Mouse (Mus musculus) lung, adult 2 months (tissue): ENCODE results near the gene Fam168a.

ENCODE experiments used
- CTCF ChIP-seq: fragments of 200-500 bp; IDR thresholded peaks from 2 replicates; pipeline ENCODE4 v1.5.1; 2011; ENCODE audit warnings: mild to moderate bottlenecking, low read length, control low read depth; ENCODE audit not compliant: insufficient read depth
- POLR2A ChIP-seq: fragments of 200-500 bp; IDR thresholded peaks from 2 replicates; pipeline ENCODE4 v1.6.1; 2011; ENCODE audit warnings: low read depth, mild to moderate bottlenecking, control low read depth, low read length, borderline replicate concordance; ENCODE audit errors: extremely low read depth

GRCm38 (mm10) chr7:100706143-100706841 lies at the start of gene Fam168a:
- TF ChIP-seq POLR2A: peak; percentile 74; the same call in 1 of the 2 replicates
- no peak for TF ChIP-seq CTCF
